Mouse (Mus musculus): ENCODE results near the gene Gm28048.

Gm28048 gene

GRCm38 (mm10) chr11:22952668-22953067 lies 29.2 kb downstream of the Gm28048 start:
- no peak for DNase-seq (ENCODE audit: inconsistent age in 2 of 2, low spot score in 1 of 2)

DNA sequence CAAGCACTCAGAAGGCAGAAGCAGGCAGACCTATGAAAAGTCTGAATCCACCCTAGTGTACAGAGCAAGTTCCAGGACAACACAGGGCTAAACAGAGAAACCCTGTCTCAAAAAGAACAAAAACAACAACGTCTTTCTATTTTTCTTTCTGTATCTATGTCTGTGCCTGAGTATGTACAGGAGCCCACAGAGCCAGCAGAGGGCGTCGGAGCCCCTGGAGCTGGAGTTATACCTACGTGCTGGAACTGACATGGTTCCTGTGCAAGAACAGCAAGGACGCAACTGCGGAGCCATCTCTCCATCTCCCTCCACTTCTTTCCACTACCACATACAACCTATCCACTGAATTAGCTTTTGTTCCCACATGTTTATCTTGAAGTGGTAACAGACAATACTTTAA lies 31.8 kb downstream of the Gm28048 start:
- no peak for DNase-seq (ENCODE audit: inconsistent age in 2 of 2, low spot score in 1 of 2)

GRCm38 (mm10) chr11:22949101-22949500 lies 32.8 kb downstream of the Gm28048 start:
- DNase-seq (ENCODE audit: inconsistent age in 2 of 2, low spot score in 1 of 2): peak in 1 of 2 experiments; percentile 51

DNA sequence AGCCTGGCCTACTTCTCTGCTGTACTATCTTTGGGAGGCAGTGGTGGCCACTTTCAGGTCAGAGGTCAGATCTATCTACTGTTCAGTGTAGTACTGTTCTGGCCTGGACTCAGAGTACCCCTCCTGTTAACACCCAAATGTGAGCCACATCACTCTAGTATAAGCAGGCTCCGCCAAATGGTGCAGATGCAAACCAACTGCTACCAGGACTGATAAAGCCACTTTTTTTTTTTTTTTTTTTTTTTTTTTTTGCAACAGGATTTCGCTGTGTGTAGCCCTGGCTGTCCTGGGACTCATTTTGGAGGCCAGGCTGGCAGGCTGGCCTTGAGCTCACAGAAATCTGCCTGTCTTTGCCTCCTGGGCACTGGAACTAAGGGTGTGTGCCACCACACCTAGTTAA lies 42.9 kb downstream of the Gm28048 start:
- DNase-seq (ENCODE audit: inconsistent age in 2 of 2, low spot score in 1 of 2): no peak

DNA sequence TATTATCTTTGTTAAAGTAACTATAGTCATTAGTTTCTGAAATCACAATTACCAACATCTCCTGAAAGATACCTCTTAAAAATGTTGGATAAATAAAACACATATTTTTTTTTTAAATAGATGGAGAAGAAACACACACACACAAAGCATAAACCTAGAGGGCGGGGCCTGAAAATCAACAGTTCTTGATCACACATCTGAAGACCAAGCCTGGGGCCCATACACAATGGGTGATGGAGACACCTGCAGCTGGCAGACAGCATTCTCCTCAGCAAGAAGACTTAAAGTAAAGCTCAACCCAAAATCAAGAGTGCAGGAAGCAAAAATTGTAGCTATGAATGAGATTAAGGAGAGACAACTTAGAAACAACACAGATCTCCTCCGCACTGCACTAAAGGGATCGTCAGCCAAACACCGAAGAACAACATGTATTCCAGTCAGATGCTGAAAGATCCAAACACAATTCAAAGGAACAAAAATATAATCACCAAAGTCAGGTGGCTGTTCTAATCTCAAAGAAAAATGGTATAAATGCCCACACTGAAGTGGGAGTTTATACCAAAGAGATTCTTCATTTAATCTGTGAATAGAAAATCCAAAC lies 44.1 kb downstream of the Gm28048 start:
- DNase-seq (ENCODE audit: inconsistent age in 2 of 2, low spot score in 1 of 2): no peak

- no peak for DNase-seq (ENCODE audit: inconsistent age in 2 of 2, low spot score in 1 of 2)
These were observed 45.3 kb downstream of the Gm28048 start for GRCm38 (mm10) chr11:22936446-22937125.

DNA sequence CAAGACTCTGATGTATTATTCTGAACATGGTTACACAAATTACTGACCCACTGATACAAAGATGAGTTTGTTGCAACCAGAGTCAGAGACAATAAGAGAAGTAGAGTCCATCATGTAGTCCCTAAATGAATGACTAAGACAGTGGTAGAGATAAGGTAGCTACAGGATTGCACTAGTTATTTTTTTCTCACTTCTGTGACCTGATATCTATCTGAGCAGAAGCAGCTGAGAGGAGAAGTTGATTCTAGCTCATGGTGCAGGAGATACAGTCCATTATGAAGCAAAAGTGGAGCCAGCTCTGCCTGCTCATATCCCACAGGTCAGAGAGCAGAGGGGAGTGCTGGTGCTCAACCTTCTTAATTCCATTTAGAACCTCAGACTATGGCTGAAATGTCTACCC lies 49.7 kb downstream of the Gm28048 start:
- DNase-seq (ENCODE audit: inconsistent age in 2 of 2, low spot score in 1 of 2): no peak

DNA sequence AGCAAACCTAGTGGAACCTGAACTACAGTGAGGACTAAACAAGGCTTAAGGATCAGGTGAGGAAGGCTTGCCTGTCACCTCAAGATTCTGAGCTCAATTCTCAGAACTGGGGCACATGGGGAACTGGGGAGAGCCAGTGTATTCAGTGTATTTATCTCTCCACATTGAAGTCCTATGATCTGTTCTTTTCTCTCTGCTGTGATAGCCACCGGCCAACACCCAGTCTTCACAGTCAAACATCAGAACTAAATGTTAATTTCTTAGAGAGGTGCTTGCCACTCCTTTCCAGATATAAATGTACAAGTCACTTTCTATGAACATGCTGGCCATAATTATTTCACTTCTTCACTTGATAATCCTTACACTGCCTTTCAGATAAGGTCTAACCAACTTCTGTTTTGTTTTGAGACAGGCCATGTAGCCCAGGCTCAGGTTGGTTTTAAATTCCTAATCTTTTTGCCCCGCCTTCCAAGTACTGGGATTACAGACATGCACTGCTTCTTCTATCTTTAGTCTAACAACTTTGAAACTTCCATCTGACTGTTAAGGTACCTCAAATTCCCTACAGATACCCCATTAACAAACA lies 50.5 kb downstream of the Gm28048 start:
- DNase-seq (ENCODE audit: inconsistent age in 2 of 2, low spot score in 1 of 2): no peak

- no peak for DNase-seq (ENCODE audit: inconsistent age in 2 of 2, low spot score in 1 of 2)
These were observed 51.8 kb downstream of the Gm28048 start for GRCm38 (mm10) chr11:22930129-22930528.

DNA sequence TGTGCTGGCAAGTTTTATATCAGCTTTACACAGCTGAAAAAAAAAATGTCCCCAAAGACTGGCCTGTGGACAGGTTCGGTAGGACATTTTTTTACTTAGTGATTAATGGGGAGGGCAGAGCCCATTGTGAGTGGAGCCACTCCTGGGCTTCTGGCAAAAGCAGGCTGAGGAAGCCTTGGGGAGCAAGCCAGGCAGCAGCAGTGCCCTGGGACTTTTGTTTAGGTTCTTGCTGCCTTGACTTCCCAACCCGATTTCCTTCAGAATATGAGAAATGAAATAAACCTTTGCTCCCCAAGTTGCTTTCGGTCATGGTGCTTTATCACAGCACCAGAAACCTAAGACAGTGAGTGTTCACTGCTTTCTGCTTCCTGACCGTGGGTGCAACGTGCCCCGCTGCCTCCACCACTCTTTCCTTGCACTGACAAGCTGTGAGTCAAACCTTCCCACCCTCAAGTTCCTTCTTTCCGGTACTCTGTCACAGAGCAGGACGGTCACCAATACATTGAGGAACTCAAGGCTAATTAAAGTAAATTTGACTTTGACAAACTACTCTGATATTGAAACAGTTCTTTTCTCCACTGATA lies 53.2 kb downstream of the Gm28048 start:
- peak; percentile 23 to 71 for DNase-seq (ENCODE audit: inconsistent age in 2 of 2, low spot score in 1 of 2)

DNA sequence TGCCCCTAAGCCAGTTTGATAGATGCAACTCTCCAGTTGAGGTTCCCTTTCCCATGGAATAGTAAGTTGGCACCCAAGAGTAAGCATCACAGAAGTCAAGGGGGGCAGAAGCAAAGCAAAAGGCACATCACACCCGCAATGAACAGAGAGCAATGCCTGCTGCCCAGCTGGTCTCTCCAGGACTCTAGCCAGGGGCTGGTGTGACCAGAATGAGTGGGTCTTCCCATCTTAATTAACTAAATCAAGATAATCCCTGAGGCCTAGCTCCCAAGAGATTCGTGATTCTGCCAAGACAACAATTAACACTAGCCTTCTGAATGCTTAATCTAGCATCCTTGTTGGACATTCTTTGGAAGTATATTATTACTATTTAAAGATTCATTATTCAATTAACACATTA lies 58.3 kb downstream of the Gm28048 start:
- no peak for DNase-seq (ENCODE audit: inconsistent age in 2 of 2, low spot score in 1 of 2)

DNA sequence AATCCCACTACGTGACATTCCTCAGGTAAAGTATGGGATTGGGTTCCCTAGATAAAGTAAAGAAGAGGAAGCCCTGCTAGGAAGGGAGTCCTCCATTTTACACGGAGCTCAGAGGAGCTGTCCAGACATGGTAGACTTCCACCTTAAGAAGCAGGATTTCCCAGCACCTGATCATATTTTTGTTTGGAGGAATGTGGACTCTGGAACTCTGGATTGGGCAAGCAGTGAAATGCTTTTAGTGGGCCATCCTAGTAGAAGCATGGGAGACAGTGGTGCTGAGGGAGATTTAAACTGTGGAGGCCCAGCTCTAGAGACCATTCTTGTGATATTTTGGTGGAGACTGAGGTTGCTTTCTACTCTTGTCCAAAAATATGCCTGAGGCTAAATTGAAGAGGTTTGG lies 59.3 kb downstream of the Gm28048 start:
- DNase-seq (ENCODE audit: inconsistent age in 2 of 2, low spot score in 1 of 2): no peak

- no peak for DNase-seq (ENCODE audit: inconsistent age in 2 of 2, low spot score in 1 of 2)
These were observed 62.6 kb downstream of the Gm28048 start for GRCm38 (mm10) chr11:22919336-22919735.

GRCm38 (mm10) chr11:22917786-22918185 lies 64.1 kb downstream of the Gm28048 start:
- DNase-seq (ENCODE audit: inconsistent age in 2 of 2, low spot score in 1 of 2): no peak

- DNase-seq (ENCODE audit: inconsistent age in 2 of 2, low spot score in 1 of 2): no peak
These were observed 68.1 kb downstream of the Gm28048 start for GRCm38 (mm10) chr11:22913744-22914143.

- no peak for DNase-seq (ENCODE audit: inconsistent age in 2 of 2, low spot score in 1 of 2)
These were observed 70.1 kb downstream of the Gm28048 start for GRCm38 (mm10) chr11:22911831-22912230.

DNA sequence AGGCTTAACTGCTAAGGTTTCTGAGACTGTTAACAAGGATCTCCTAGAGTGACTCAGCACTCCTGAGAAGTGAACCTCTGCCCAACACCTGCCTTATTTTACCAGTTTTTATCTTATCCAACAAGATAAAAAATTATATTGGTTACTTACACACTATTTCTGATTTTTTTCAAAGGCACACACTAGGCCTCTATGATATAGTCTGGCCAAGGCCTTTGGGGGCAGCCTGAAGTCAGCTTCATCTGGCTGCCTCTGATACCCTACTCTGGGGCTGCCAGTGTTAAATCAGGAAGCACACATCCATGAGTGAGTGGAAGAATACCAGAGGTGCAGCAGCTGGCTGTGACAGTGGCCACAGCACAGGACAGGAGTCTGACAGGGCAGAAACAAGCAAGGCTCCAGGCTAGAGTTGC lies 75.4 kb downstream of the Gm28048 start:
- no peak for DNase-seq (ENCODE audit: inconsistent age in 2 of 2, low spot score in 1 of 2)

DNA sequence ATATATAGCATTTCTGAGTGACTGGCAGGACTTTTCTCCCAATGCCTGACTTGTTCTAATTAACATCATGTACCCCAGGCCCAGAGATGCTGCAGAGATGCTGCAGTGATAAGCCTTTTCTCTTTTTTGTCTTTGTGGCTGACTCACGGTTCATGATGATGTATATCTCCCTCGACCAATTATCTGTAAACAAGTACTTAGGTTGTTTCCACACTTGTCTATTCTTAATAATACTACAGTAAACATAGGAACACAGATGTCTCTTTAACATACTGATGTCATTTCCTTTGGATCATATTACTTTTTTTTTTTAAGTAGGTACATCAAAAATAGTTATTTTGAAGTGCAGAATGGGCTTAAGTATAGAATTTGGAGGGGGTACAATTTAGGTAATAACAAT lies 79.0 kb downstream of the Gm28048 start:
- DNase-seq (ENCODE audit: inconsistent age in 2 of 2, low spot score in 1 of 2): no peak

DNA sequence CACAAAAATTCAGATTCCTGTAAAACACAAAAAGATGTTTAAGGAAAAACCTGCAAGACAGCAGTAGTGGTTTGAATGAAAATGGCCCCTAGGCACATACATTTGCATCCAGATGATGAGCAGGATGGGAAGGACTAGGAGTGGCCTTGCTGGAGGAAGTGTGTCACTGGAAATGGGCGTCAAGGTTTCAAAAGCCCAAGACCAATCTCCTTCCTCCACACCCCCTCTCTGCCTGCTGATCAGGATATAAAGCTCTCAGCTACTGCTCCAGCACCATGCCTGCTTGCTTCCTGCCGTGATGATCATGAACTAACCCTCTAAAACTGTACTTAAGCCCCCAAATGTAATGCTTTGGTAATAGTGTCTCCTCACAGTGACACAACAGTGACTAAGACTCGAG lies 81.8 kb downstream of the Gm28048 start:
- DNase-seq (ENCODE audit: inconsistent age in 2 of 2, low spot score in 1 of 2): no peak

DNA sequence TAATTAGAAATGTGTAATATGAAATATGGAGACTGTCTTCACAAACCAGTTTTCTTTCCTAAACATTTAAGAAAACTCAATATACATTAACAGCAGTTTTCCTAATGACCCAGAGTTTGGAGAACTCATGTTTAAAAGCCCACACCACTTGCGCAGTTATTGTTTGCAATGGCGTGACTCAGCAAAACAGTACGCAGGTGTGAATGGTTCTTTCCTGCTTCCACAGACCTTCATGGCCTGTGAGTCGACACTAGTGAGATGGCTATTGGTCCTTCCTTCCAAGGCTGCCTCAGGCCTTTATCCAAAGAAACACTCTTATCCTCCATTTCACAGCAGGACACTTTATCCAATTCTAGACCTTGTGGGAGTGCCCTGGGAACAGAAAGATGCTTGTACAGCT lies 84.2 kb downstream of the Gm28048 start:
- no peak for DNase-seq (ENCODE audit: inconsistent age in 2 of 2, low spot score in 1 of 2)

DNA sequence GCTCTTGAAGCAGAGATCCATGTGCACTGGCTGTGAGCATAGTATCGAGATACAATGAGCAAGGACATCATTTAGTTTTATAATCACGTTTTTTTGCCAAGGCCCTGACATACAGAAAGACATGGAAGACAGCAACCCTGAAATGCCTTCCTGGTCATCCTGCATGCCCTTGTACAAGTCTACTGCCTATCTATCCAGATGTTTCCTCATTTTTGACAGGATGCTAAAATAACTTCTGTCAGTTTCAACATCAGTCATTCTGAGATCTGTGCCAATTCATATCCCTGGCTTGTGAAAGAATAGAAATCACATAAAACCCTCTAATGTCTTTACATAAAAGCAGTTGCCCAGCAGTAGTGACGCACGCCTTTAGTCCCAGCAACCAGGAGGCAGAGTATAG lies 84.8 kb downstream of the Gm28048 start:
- DNase-seq (ENCODE audit: inconsistent age in 2 of 2, low spot score in 1 of 2): peak in 1 of 2 experiments; percentile 72

DNA sequence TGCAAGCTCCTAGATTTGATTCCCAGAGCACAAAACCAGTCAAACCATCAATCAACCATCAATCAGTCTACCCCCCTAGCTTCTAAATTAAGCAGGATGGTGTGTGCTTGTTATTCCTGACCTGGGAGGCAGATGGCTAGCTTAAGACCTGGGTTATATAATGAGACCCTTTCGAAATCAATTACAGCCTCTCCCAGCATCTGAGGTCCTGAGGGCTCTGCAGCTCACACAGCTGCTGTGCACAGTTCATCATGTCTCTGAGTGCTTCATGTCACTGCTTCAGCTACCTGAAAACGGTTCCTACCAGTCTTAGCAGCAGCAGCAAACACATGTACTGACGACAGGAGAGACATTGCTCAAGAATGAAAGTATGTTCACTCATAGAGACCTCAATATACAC lies 88.8 kb downstream of the Gm28048 start:
- DNase-seq (ENCODE audit: inconsistent age in 2 of 2, low spot score in 1 of 2): no peak
